Mouse (Mus musculus) forebrain, embryonic 16.5 days (tissue): ENCODE measurements around the gene Brpf3. TPM values are rescaled to one million over a fixed set of nuclear protein-coding genes. Genes with fewer than 3 reads are reported as not detected.
"Not testable (repeated sequence)": the region's sequence is repeated elsewhere in the genome, so short reads cannot be mapped to it uniquely, and the experiment has no call there.

ENCODE experiments used
- ATAC-seq: fragments of 200-750 bp; cut with Nextera tagmentation; 2 replicates; pipeline ENCODE4 v1.8.0; 2017; ENCODE audit warnings: mild to moderate bottlenecking, moderate library complexity
- H3K27ac ChIP-seq: fragments of 300-500 bp; sonication (generic); 2 replicates; pipeline ENCODE4 v1.5.1; 2014; ENCODE audit warnings: low read length, control low read depth
- H3K27me3 ChIP-seq: fragments of 300-500 bp; sonication (generic); replicated peaks from 2 replicates; pipeline ENCODE4 v1.6.1; 2014; ENCODE audit warnings: low read length; ENCODE audit not compliant: control insufficient read depth, insufficient read depth
- H3K36me3 ChIP-seq: fragments of 300-500 bp; sonication (generic); 2 replicates; pipeline ENCODE4 v1.6.1; 2014; ENCODE audit not compliant: control insufficient read depth, insufficient read depth
- H3K4me1 ChIP-seq: fragments of 300-500 bp; sonication (generic); replicated peaks from 2 replicates; pipeline ENCODE4 v1.6.1; 2014; ENCODE audit warnings: low read length; ENCODE audit not compliant: control insufficient read depth, insufficient read depth
- H3K4me2 ChIP-seq: fragments of 300-500 bp; sonication (generic); 2 replicates; pipeline ENCODE4 v1.6.1; 2014; ENCODE audit warnings: mild to moderate bottlenecking, low read length, control low read depth
- H3K4me3 ChIP-seq: fragments of 300-500 bp; sonication (generic); replicated peaks from 2 replicates; pipeline ENCODE4 v1.5.1; 2014; ENCODE audit warnings: mild to moderate bottlenecking, low read length, control low read depth
- H3K9ac ChIP-seq: fragments of 300-500 bp; sonication (generic); replicated peaks from 2 replicates; pipeline ENCODE4 v1.6.1; 2014; ENCODE audit warnings: low read depth, low read length, control low read depth
- H3K9me3 ChIP-seq: fragments of 300-500 bp; sonication (generic); 2 replicates; pipeline ENCODE4 v1.6.1; 2016; ENCODE audit warnings: low read length; ENCODE audit not compliant: control insufficient read depth
- WGBS: fragments of 180-500 bp; shearing (Covaris S2); extraction: QIAGEN DNeasy Blood & Tissue Kit; methylation state at CpG from one replicate; pipeline ENCODE4 v1.1.7; 2014; 5-methylcytosine and 5-hydroxymethylcytosine counted together
- polyA plus RNA-seq: library from polyadenylated mRNA; unstranded; fragments of >200 nt; fragmentation: Nextera tagmentation; extraction: Ambion mirVana; gene quantifications from 2 replicates; pipeline ENCODE4 v1.2.1, GENCODE M21; 2015

The Brpf3 gene
- polyA plus RNA-seq, 1 experiment from 2014 or later, result 8.5 TPM

- ATAC-seq, result no peak
- WGBS, result 97% methylated on average over 19 of the region's 19 CpGs
- no peak overlapping the region for H3K4me3 ChIP-seq
- H3K27ac ChIP-seq, result no peak overlapping the region
- peaks cover 10% of the 10 kb centered on the region for H3K4me1 ChIP-seq
- H3K36me3 ChIP-seq, result peaks cover 19% of the 10 kb centered on the region
- H3K9ac ChIP-seq, result no peak overlapping the region
- H3K27me3 ChIP-seq, result no peaks in the 10 kb centered on the region
- no peaks in the 10 kb centered on the region for H3K9me3 ChIP-seq
- H3K4me2 ChIP-seq, result no peak overlapping the region
Measured at GRCm38 (mm10) chr17:28806770-28807169, 5.9 kb downstream of the Brpf3 start.

GRCm38 (mm10) chr17:28808714-28809113, 7.8 kb downstream of the Brpf3 start:
- Histone ChIP-seq H3K36me3 (peaks cover 22% of the 10 kb centered on the region), H3K4me2 (no peak overlapping the region), H3K4me1 (no peaks in the 10 kb centered on the region), H3K9me3 (no peaks in the 10 kb centered on the region), H3K4me3 (no peak overlapping the region), H3K27ac (no peak overlapping the region), H3K27me3 (no peaks in the 10 kb centered on the region), H3K9ac (no peak overlapping the region)
- WGBS, result 96% methylated on average over 8 of the region's 8 CpGs
- ATAC-seq, result no peak

- H3K27ac ChIP-seq, result no peak overlapping the region
- WGBS, result 98% methylated on average over 10 of the region's 10 CpGs
- H3K9me3 ChIP-seq, result no peaks in the 10 kb centered on the region
- no peaks in the 10 kb centered on the region for H3K4me1 ChIP-seq
- H3K36me3 ChIP-seq, result peaks cover 24% of the 10 kb centered on the region
- H3K4me3 ChIP-seq, result no peak overlapping the region
- no peaks in the 10 kb centered on the region for H3K27me3 ChIP-seq
- H3K4me2 ChIP-seq, result no peak overlapping the region
- H3K9ac ChIP-seq, result no peak overlapping the region
- no peak for ATAC-seq
Measured at GRCm38 (mm10) chr17:28809175-28809831, 8.4 kb downstream of the Brpf3 start.

GRCm38 (mm10) chr17:28812345-28812744, 11.5 kb downstream of the Brpf3 start:
- Histone ChIP-seq H3K4me2 (no peak overlapping the region), H3K27ac (no peak overlapping the region), H3K36me3 (peaks cover 20% of the 10 kb centered on the region), H3K4me3 (no peak overlapping the region), H3K4me1 (no peaks in the 10 kb centered on the region), H3K27me3 (no peaks in the 10 kb centered on the region), H3K9me3 (no peaks in the 10 kb centered on the region), H3K9ac (no peak overlapping the region)
- 92% methylated on average over 10 of the region's 10 CpGs for WGBS
- ATAC-seq, result no peak

- Histone ChIP-seq H3K27ac (no peak overlapping the region), H3K27me3 (no peaks in the 10 kb centered on the region), H3K4me1 (no peaks in the 10 kb centered on the region), H3K9me3 (no peaks in the 10 kb centered on the region), H3K9ac (no peak overlapping the region), H3K36me3 (peaks cover 34% of the 10 kb centered on the region), H3K4me3 (no peak overlapping the region), H3K4me2 (no peak overlapping the region)
- ATAC-seq, result no peak
- WGBS, result 89% methylated on average over 18 of the region's 18 CpGs
Measured at GRCm38 (mm10) chr17:28814529-28815097, 13.7 kb downstream of the Brpf3 start.

GRCm38 (mm10) chr17:28815384-28816004, 14.6 kb downstream of the Brpf3 start:
- no peaks in the 10 kb centered on the region for H3K9me3 ChIP-seq
- peaks cover 37% of the 10 kb centered on the region for H3K36me3 ChIP-seq
- no peak overlapping the region for H3K4me3 ChIP-seq
- 87% methylated on average over 10 of the region's 10 CpGs for whole genome bisulfite sequencing
- ATAC-seq, result no peak
- no peaks in the 10 kb centered on the region for H3K27me3 ChIP-seq
- H3K27ac ChIP-seq, result no peak overlapping the region
- no peak overlapping the region for H3K9ac ChIP-seq
- H3K4me1 ChIP-seq, result no peaks in the 10 kb centered on the region
- no peak overlapping the region for H3K4me2 ChIP-seq

- peaks cover 41% of the 10 kb centered on the region for H3K36me3 ChIP-seq
- H3K4me2 ChIP-seq, H3K27ac ChIP-seq, ATAC-seq, H3K4me1 ChIP-seq, H3K4me3 ChIP-seq, H3K9me3 ChIP-seq, H3K9ac ChIP-seq, H3K27me3 ChIP-seq: not testable (repeated sequence)
- WGBS, result 98% methylated on average over 10 of the region's 10 CpGs
Measured at GRCm38 (mm10) chr17:28816326-28816725, 15.4 kb downstream of the Brpf3 start.

- no peaks in the 10 kb centered on the region for H3K9me3 ChIP-seq
- no peaks in the 10 kb centered on the region for H3K4me1 ChIP-seq
- no peak overlapping the region for H3K4me2 ChIP-seq
- no peaks in the 10 kb centered on the region for H3K27me3 ChIP-seq
- ATAC-seq, result no peak
- H3K4me3 ChIP-seq, result no peak overlapping the region
- peaks cover 50% of the 10 kb centered on the region for H3K36me3 ChIP-seq
- H3K27ac ChIP-seq, result no peak overlapping the region
- 94% methylated on average over 25 of the region's 25 CpGs for WGBS
- H3K9ac ChIP-seq, result no peak overlapping the region
Measured at GRCm38 (mm10) chr17:28816875-28817811, 16.3 kb downstream of the Brpf3 start.

- ATAC-seq, result no peak
- no peak overlapping the region for H3K27ac ChIP-seq
- no peak overlapping the region for H3K4me2 ChIP-seq
- H3K9me3 ChIP-seq, result no peaks in the 10 kb centered on the region
- WGBS, result 49% methylated on average over 2 of the region's 2 CpGs
- H3K4me3 ChIP-seq, result no peak overlapping the region
- no peaks in the 10 kb centered on the region for H3K27me3 ChIP-seq
- no peak overlapping the region for H3K9ac ChIP-seq
- no peaks in the 10 kb centered on the region for H3K4me1 ChIP-seq
- peaks cover 52% of the 10 kb centered on the region for H3K36me3 ChIP-seq
Measured at GRCm38 (mm10) chr17:28820189-28820588, 19.3 kb downstream of the Brpf3 start.
